Mouse (Mus musculus): ENCODE measurements around the gene Ager. TPM values are rescaled to one million over a fixed set of nuclear protein-coding genes. Genes with fewer than 3 reads are reported as not detected.

The Ager gene
- total RNA-seq, 2 experiments from 2014 or later, result 1.2 to 2.4 TPM

GRCm38 (mm10) chr17:34629796-34630603 lies 32.3 kb downstream of the Ager start:
- DNase-seq (ENCODE audit: low spot score in 2 of 2), result no peak

GRCm38 (mm10) chr17:34630761-34631301 lies 33.2 kb downstream of the Ager start:
- DNase-seq (ENCODE audit: low spot score in 2 of 2), result peak in 1 of 2 experiments; percentile 57

GRCm38 (mm10) chr17:34631647-34632046 lies 34.0 kb downstream of the Ager start:
- no peak for DNase-seq (ENCODE audit: low spot score in 2 of 2)

GRCm38 (mm10) chr17:34632261-34632691 lies 34.6 kb downstream of the Ager start:
- peak; percentile 79 to 85 for DNase-seq (ENCODE audit: low spot score in 2 of 2)

- DNase-seq (ENCODE audit: low spot score in 2 of 2), result no peak
Observed at GRCm38 (mm10) chr17:34635671-34636070, 38.0 kb downstream of the Ager start.

GRCm38 (mm10) chr17:34637459-34637858 lies 39.8 kb downstream of the Ager start:
- no peak for DNase-seq (ENCODE audit: low spot score in 2 of 2)

- no peak for DNase-seq (ENCODE audit: low spot score in 2 of 2)
Observed at GRCm38 (mm10) chr17:34639461-34640255, 42.0 kb downstream of the Ager start.

- peak; percentile 58 to 63 for DNase-seq (ENCODE audit: low spot score in 2 of 2)
Observed at GRCm38 (mm10) chr17:34640778-34641601, 43.3 kb downstream of the Ager start.

GRCm38 (mm10) chr17:34641945-34642344 lies 44.3 kb downstream of the Ager start:
- DNase-seq (ENCODE audit: low spot score in 2 of 2), result no peak

GRCm38 (mm10) chr17:34643379-34643778 lies 45.7 kb downstream of the Ager start:
- no peak for DNase-seq (ENCODE audit: low spot score in 2 of 2)

- peak; percentile 9 to 30 for DNase-seq (ENCODE audit: low spot score in 2 of 2)
Observed at GRCm38 (mm10) chr17:34643944-34644343, 46.3 kb downstream of the Ager start.

GRCm38 (mm10) chr17:34644608-34645007 lies 46.9 kb downstream of the Ager start, which contains the start of gene Fkbpl:
Fkbpl (plus strand) TSS chr17:34644764.
- peak; percentile 96 for DNase-seq (ENCODE audit: low spot score in 2 of 2)

GRCm38 (mm10) chr17:34645256-34645829 lies 47.7 kb downstream of the Ager start:
- peak in 1 of 2 experiments; percentile 16 for DNase-seq (ENCODE audit: low spot score in 2 of 2)

GRCm38 (mm10) chr17:34645831-34646511 lies 48.3 kb downstream of the Ager start:
- peak in 1 of 2 experiments; percentile 18 for DNase-seq (ENCODE audit: low spot score in 2 of 2)

GRCm38 (mm10) chr17:34646906-34647787 lies 49.5 kb downstream of the Ager start, which contains the start of gene Atf6b:
Atf6b (plus strand) TSS chr17:34647146.
- DNase-seq (ENCODE audit: low spot score in 2 of 2), result peak; percentile 91 to 93

- DNase-seq (ENCODE audit: low spot score in 2 of 2), result no peak
Observed at GRCm38 (mm10) chr17:34648141-34648890, 50.7 kb downstream of the Ager start.

GRCm38 (mm10) chr17:34649106-34649864 lies 51.6 kb downstream of the Ager start:
- no peak for DNase-seq (ENCODE audit: low spot score in 2 of 2)

Measured in layer of hippocampus, postnatal 10 days (tissue).